Mouse (Mus musculus) heart, embryonic 13.5 days (tissue): Measurements from ENCODE around the gene Atf7. TPM values are rescaled to one million over a fixed set of nuclear protein-coding genes. Genes with fewer than 3 reads are reported as not detected.

Experiments
- ATAC-seq: fragments of 200-750 bp; cut with Nextera tagmentation; 2 replicates; pipeline ENCODE4 v1.8.0; 2017; ENCODE audit warnings: moderate TSS enrichment; ENCODE audit not compliant: insufficient number of reproducible peaks, low FRiP score, low TSS enrichment; ENCODE audit errors: extremely low read depth
- H3K27ac ChIP-seq: fragments of 300-500 bp; sonication (generic); replicated peaks from 2 replicates; pipeline ENCODE4 v1.5.1; 2015; ENCODE audit warnings: moderate library complexity, mild to moderate bottlenecking, inconsistent platforms
- H3K27me3 ChIP-seq: fragments of 300-500 bp; sonication (generic); replicated peaks from 2 replicates; pipeline ENCODE4 v1.6.1; 2015; ENCODE audit warnings: mild to moderate bottlenecking, inconsistent platforms
- H3K36me3 ChIP-seq: fragments of 300-500 bp; sonication (generic); 2 replicates; pipeline ENCODE4 v1.6.1; 2015; ENCODE audit warnings: mild to moderate bottlenecking, inconsistent platforms
- H3K4me1 ChIP-seq: fragments of 300-500 bp; sonication (generic); 2 replicates; pipeline ENCODE4 v1.6.1; 2015; ENCODE audit warnings: inconsistent platforms
- H3K4me2 ChIP-seq: fragments of 300-500 bp; sonication (generic); 2 replicates; pipeline ENCODE4 v1.6.1; 2015; ENCODE audit warnings: inconsistent platforms, mild to moderate bottlenecking, moderate library complexity
- H3K4me3 ChIP-seq: fragments of 300-500 bp; sonication (generic); 2 replicates; pipeline ENCODE4 v1.5.1; 2015; ENCODE audit warnings: moderate library complexity, mild to moderate bottlenecking, inconsistent platforms
- H3K9ac ChIP-seq: fragments of 300-500 bp; sonication (generic); 2 replicates; pipeline ENCODE4 v1.6.1; 2015; ENCODE audit warnings: inconsistent platforms, mild to moderate bottlenecking, moderate library complexity
- H3K9me3 ChIP-seq: fragments of 300-500 bp; sonication (generic); 2 replicates; pipeline ENCODE4 v1.6.1; 2016; ENCODE audit warnings: inconsistent platforms
- WGBS: fragments of 180-500 bp; shearing (Covaris S2); methylation state at CpG from one replicate; pipeline ENCODE4 v1.1.7; 2015; ENCODE audit warnings: mixed read lengths; 5-methylcytosine and 5-hydroxymethylcytosine counted together
- polyA plus RNA-seq: library from polyadenylated mRNA; unstranded; fragments of >200 nt; fragmentation: Nextera tagmentation; extraction: Ambion mirVana; gene quantifications from 2 replicates; pipeline ENCODE4 v1.2.1, GENCODE M21; 2015

Gene Atf7
- polyA plus RNA-seq, 1 experiment from 2014 or later, result 25.1 TPM

DNA sequence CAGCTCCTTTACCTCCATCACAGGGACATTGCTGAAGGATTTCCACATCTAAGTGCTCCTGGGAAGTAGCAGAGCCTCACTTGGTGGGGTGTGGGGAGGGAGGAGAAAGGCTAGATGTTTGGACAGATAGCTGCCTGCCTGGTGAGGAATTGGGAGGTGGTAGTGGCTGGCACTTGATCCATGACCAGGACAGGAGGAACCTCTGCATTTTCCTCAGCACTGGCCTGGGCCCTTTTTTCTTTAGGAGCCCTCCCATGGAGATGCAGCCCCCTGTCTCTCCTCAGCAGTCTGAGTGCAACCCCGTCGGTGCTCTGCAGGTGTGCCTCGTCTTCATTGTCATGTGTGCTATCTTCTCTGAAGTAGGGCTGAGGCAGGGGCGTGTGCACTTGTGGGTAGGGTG, 103.8 kb downstream of the Atf7 start:
- no peak for ATAC-seq
- H3K9ac ChIP-seq, result no peak overlapping the region
- 77% methylated on average over 4 of the region's 4 CpGs for WGBS

DNA sequence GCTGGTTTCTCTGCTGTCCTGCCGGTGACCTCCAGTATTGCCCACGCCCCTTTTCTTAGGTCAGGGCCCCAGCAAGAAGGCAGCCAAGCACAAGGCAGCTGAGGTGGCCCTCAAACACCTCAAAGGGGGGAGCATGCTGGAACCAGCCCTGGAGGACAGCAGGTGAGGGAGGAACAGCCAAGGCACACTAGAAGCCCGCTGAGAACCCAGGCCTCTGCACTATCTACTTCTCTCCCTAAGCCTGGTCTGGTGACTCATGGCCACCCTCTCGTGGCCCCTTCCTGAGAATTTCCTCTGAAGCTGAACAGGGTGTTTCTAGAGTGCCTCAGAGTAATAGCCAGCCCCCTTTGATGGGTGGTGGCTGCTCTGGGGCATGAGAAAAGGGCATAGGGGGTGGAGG, 104.8 kb downstream of the Atf7 start:
- no peaks in the 10 kb centered on the region for H3K27me3 ChIP-seq
- H3K9ac ChIP-seq, result peak overlapping the region; percentile 85
- 31% methylated on average over 4 of the region's 4 CpGs for WGBS
- no peaks in the 10 kb centered on the region for H3K9me3 ChIP-seq
- no peak for ATAC-seq
- peak overlapping the region; percentile 93 for H3K4me2 ChIP-seq
- H3K36me3 ChIP-seq, result peaks cover 42% of the 10 kb centered on the region
- no peak overlapping the region for H3K4me3 ChIP-seq
- H3K4me1 ChIP-seq, result peaks cover 34% of the 10 kb centered on the region
- peak overlapping the region; percentile 97; the same call in 1 of the 2 replicates for H3K27ac ChIP-seq

More for the DNA sequence above, 103.8 kb downstream of the Atf7 start:
- peaks cover 24% of the 10 kb centered on the region for H3K4me1 ChIP-seq
- no peak overlapping the region for H3K4me2 ChIP-seq
- H3K36me3 ChIP-seq, result peaks cover 52% of the 10 kb centered on the region
- H3K27ac ChIP-seq, result no peak overlapping the region
- no peak overlapping the region for H3K4me3 ChIP-seq
- no peaks in the 10 kb centered on the region for H3K27me3 ChIP-seq
- no peaks in the 10 kb centered on the region for H3K9me3 ChIP-seq

- peak overlapping the region; percentile 97 for H3K27ac ChIP-seq
- H3K36me3 ChIP-seq, result peaks cover 37% of the 10 kb centered on the region
- WGBS, result 50% methylated on average over 17 of the region's 17 CpGs
- peak overlapping the region; percentile 93 for H3K4me2 ChIP-seq
- no peaks in the 10 kb centered on the region for H3K27me3 ChIP-seq
- no peaks in the 10 kb centered on the region for H3K9me3 ChIP-seq
- ATAC-seq, result no peak
- peak overlapping the region; percentile 79 for H3K4me3 ChIP-seq
- peaks cover 37% of the 10 kb centered on the region for H3K4me1 ChIP-seq
- peak overlapping the region; percentile 85 for H3K9ac ChIP-seq
Observed at GRCm38 (mm10) chr15:102519211-102520141, 105.8 kb downstream of the Atf7 start.

- H3K4me1 ChIP-seq, result peaks cover 37% of the 10 kb centered on the region
- H3K9ac ChIP-seq, result peak overlapping the region; percentile 85
- H3K36me3 ChIP-seq, result peaks cover 31% of the 10 kb centered on the region
- H3K9me3 ChIP-seq, result no peaks in the 10 kb centered on the region
- peak overlapping the region; percentile 93 for H3K4me2 ChIP-seq
- peak overlapping the region; percentile 97 for H3K27ac ChIP-seq
- H3K4me3 ChIP-seq, result peak overlapping the region; percentile 79
- WGBS, result 10% methylated on average over 9 of the region's 9 CpGs
- ATAC-seq, result no peak
- H3K27me3 ChIP-seq, result no peaks in the 10 kb centered on the region
Observed at GRCm38 (mm10) chr15:102518859-102519201, 106.4 kb downstream of the Atf7 start.

DNA sequence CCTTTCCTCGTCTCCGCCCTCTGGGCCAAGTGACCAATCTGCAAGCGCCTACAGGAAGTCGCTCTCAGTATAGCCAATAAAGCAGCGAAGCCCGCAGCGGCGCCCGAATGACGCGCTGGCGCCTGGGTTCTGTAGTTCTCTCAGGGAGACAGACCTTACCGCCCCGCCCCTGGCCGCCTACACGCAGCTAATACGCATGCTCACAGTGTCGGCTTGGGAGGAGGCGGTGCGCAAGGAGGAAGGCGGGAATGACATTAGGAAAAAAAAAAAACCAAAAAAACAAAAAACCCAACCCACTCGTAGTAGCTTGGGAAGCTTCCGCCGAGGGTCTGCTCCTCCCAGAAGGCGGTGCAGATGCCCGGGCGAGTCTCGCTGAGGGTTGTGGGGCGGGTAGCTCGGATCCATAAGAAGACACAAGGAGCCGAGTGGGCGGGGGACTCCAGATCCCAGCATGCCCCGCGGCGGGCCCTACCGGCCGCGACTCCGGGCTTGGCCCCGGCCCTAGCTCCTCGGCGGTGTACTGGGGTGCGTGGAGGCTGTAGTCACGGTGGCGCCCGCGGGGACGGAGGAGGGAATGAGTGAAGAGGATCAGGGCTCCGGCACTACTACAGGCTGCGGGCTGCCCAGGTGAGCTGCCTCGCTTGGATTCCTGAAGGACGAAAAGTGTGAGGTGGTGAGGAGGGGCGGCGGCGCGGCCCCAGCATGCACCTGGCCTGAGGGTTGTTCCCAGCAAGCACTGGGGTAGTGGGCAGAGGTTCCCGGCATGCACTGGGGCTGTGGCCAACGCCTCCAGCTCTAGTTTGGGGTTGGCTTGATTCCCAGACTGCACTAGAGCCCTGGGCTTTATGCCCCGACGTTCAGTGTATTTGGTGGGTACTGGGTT, 107.0 kb downstream of the Atf7 start, which contains the start of gene Tarbp2:
Tarbp2 (plus strand) TSS at position 217 of the 883 bp plus-strand sequence.
- peak; percentile 90 for ATAC-seq
- peak within 1 kb of the TSS; percentile 93 for H3K4me2 ChIP-seq
- H3K9me3 ChIP-seq, result no peaks in the 10 kb centered on the region
- WGBS, result under 1% methylated on average over 59 of the region's 60 CpGs
- H3K4me3 ChIP-seq, result peak within 1 kb of the TSS; percentile 79
- peaks cover 37% of the 10 kb centered on the region for H3K4me1 ChIP-seq
- H3K27ac ChIP-seq, result peak within 1 kb of the TSS; percentile 97
- H3K27me3 ChIP-seq, result no peaks in the 10 kb centered on the region
- H3K36me3 ChIP-seq, result peaks cover 27% of the 10 kb centered on the region
- peak within 1 kb of the TSS; percentile 85 for H3K9ac ChIP-seq

DNA sequence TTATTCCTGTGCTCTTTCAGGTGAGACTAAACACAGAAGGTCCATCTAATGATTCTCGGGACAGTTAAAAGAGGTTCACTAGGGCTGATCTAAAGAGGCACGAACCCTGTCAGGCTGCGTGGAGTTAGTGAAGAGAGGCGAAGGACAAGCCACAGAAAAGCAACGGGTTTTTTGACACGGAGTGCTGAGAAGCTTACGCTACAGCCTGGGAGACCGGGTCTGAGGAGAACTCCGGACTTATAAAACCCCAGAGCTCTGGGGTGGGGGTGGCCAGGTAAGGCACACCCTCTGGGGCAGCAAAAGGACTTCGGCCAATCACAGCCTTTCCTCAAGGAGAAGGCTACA, 107.7 kb downstream of the Atf7 start:
- peaks cover 38% of the 10 kb centered on the region for H3K4me1 ChIP-seq
- H3K9ac ChIP-seq, result peak overlapping the region; percentile 80
- ATAC-seq, result no peak
- no peaks in the 10 kb centered on the region for H3K27me3 ChIP-seq
- H3K4me2 ChIP-seq, result peak overlapping the region; percentile 93
- no peaks in the 10 kb centered on the region for H3K9me3 ChIP-seq
- peak overlapping the region; percentile 91 for H3K27ac ChIP-seq
- under 1% methylated on average over 10 of the region's 10 CpGs for WGBS
- H3K36me3 ChIP-seq, result peaks cover 22% of the 10 kb centered on the region
- peak overlapping the region; percentile 79 for H3K4me3 ChIP-seq

DNA sequence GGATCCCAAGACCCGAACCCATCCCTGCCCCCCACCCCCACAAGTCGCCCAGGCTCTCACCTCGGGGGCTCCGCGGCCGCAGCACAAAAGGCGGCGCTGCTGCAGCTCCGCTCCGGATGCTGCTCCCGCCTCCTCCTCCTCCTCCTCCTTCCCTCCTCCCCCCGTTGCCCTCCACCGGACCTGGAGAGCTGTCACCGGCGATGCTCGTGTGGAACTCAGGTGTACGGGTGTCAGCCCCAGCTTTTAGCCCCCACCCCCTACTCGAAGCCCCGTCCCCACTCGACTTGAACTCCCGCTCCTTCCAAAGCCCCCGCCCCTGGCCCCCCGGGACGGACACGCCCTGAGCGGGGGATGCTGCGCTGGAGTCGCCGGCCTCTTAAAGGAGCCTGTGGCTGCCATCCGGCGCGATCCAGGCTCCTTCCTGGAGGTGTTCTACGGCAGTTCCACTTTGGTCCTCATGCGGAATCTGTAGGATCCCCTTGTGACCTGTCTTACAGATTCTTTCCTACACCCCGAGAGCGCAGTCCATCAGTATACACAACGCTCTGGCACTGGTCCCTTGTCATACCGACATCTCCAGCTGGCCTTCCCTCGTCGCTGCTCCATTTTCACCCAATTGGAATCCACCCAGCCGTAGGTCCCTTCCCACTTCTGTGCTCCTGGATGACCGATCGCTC, 108.4 kb downstream of the Atf7 start, which contains the start of gene Map3k12:
Map3k12 (minus strand) TSS at position 337 of the 677 bp plus-strand sequence.
- ATAC-seq, result no peak

DNA sequence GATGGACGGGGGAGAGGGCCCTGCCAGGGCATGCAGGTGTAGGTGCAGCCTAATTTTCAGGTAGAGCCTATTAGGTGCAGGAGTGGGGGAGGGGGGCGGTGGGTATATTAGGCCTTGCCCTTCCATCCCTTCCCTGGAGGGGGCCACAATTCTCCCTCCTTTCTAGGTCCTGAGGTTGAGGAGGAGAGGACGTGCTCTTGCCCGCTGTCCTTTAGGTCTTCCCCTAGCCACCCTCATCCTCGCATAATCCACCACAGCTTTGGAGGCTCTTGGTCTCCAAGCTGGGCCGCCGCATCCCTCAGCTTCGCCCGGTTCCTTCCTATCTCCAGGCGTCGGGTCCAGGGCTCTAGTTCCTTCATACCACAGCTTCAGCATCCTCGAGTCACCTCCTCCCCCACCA, 109.0 kb downstream of the Atf7 start:
- H3K9me3 ChIP-seq, result no peaks in the 10 kb centered on the region
- peak overlapping the region; percentile 80 for H3K9ac ChIP-seq
- no peak for ATAC-seq
- H3K4me2 ChIP-seq, result peak overlapping the region; percentile 93
- H3K27ac ChIP-seq, result peak overlapping the region; percentile 91
- H3K27me3 ChIP-seq, result no peaks in the 10 kb centered on the region
- peak overlapping the region; percentile 79 for H3K4me3 ChIP-seq
- peaks cover 9% of the 10 kb centered on the region for H3K36me3 ChIP-seq
- peaks cover 51% of the 10 kb centered on the region for H3K4me1 ChIP-seq
- WGBS, result 1% methylated on average over 12 of the region's 12 CpGs

More for the DNA sequence above, 108.4 kb downstream of the Atf7 start, which contains the start of gene Map3k12:
- no peaks in the 10 kb centered on the region for H3K27me3 ChIP-seq
- peak within 1 kb of the TSS; percentile 93 for H3K4me2 ChIP-seq
- peaks cover 46% of the 10 kb centered on the region for H3K4me1 ChIP-seq
- H3K27ac ChIP-seq, result peak within 1 kb of the TSS; percentile 97
- peaks cover 14% of the 10 kb centered on the region for H3K36me3 ChIP-seq
- peak within 1 kb of the TSS; percentile 79 for H3K4me3 ChIP-seq
- H3K9ac ChIP-seq, result peak within 1 kb of the TSS; percentile 80
- H3K9me3 ChIP-seq, result no peaks in the 10 kb centered on the region
- under 1% methylated on average over 42 of the region's 43 CpGs for WGBS

DNA sequence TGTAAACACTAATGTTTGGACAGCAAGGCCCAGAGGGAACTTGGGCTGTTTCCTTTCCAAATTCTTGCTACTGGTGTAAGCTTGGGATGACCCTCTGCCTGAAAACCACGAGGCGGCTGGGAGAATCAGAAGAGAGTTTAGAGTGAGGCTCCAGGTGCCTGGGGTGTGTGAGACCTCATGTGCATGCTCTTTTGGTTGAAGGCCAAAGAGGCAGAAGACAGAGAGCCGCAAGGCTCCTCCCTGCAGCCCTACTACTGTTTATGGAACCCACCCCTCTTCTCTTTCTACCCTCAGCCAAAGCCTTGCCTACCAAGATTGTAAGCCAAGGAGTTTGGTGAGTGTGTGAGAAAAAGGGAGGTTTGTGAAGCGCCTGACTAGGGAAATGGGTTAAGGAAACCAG, 109.5 kb downstream of the Atf7 start:
- Histone ChIP-seq H3K27ac (peak overlapping the region; percentile 91; the same call in 1 of the 2 replicates), H3K36me3 (peaks cover 4% of the 10 kb centered on the region; the same call in 1 of the 2 replicates), H3K9me3 (no peaks in the 10 kb centered on the region), H3K4me3 (peak overlapping the region; percentile 79), H3K27me3 (no peaks in the 10 kb centered on the region), H3K9ac (peak overlapping the region; percentile 80), H3K4me2 (peak overlapping the region; percentile 93), H3K4me1 (peaks cover 53% of the 10 kb centered on the region)
- ATAC-seq, result no peak
- WGBS, result 50% methylated on average over 4 of the region's 4 CpGs

- Histone ChIP-seq H3K36me3 (no peaks in the 10 kb centered on the region), H3K9me3 (no peaks in the 10 kb centered on the region), H3K27me3 (no peaks in the 10 kb centered on the region), H3K9ac (no peak overlapping the region; the same call in 1 of the 2 replicates), H3K4me3 (no peak overlapping the region), H3K4me2 (peak overlapping the region; percentile 93; the same call in 1 of the 2 replicates), H3K27ac (no peak overlapping the region), H3K4me1 (peaks cover 48% of the 10 kb centered on the region)
- no peak for ATAC-seq
- WGBS, result 84% methylated on average over 2 of the region's 2 CpGs
Observed at GRCm38 (mm10) chr15:102515261-102515660, 110.0 kb downstream of the Atf7 start.
